In genomic region chr6:67036837-67037628, GRCm38 (mm10) we compare ENCODE assay signal across 8 mouse cellular contexts. TPM values are rescaled to one million over a fixed set of nuclear protein-coding genes. Genes with fewer than 3 reads are reported as not detected.
DNase-seq lines count a peak whose midpoint lies in the region; ATAC-seq and TF ChIP-seq lines count a peak whose summit lies in the region.

Gene Gadd45a (minus strand): TSS chr6:67037457.

- peak; percentile 43 for TF ChIP-seq CTCF in liver, embryonic 14.5 days (IDR thresholded peaks at IDR 0.05; ENCODE audit: low read depth)
- TF ChIP-seq CTCF in stomach, postnatal 0 days (IDR thresholded peaks at IDR 0.05; ENCODE audit: low read depth) = peak; percentile 40

- H3K9ac ChIP-seq in heart, embryonic 15.5 days = peak within 1 kb of the TSS; percentile 71
- peak within 1 kb of the TSS; percentile 98 for H3K9ac ChIP-seq in liver, embryonic 14.5 days (replicated peaks)
- peak within 1 kb of the TSS; percentile 79 for H3K9ac ChIP-seq in neural tube, embryonic 11.5 days (ENCODE audit: low read length)
- H3K9ac ChIP-seq in stomach, postnatal 0 days (ENCODE audit: low read length) = peak within 1 kb of the TSS; percentile 89

- DNase-seq in CD8-positive naive resting alpha-beta T cell, adult 2 months (ENCODE audit: low read depth in 2 of 2, low spot score in 2 of 2) = peak; percentile 85 to 86
- DNase-seq in c-Kit-positive CD71-negative TER-119-negative erythroid progenitor cells, embryonic 14.5 days (ENCODE audit: low read depth) = peak; percentile 98
- DNase-seq in forebrain, embryonic 10.5 days (ENCODE audit: extremely low spot score, low spot score) = peak; percentile 95
- DNase-seq in kidney, postnatal 25 days = peak; percentile 96 to 99
- DNase-seq in liver, embryonic 14.5 days (ENCODE audit: low read depth in 3 of 3, low spot score in 3 of 3) = peak; percentile 97 to 99 (median 98)
- DNase-seq in neural tube, embryonic 11.5 days (ENCODE audit: low spot score) = peak; percentile 94
- DNase-seq in stomach, postnatal 0 days (ENCODE audit: low spot score) = peak; percentile 95

- under 1% methylated on average over 69 of the region's 69 CpGs for WGBS in forebrain, embryonic 10.5 days
- under 1% methylated on average over 69 of the region's 69 CpGs for WGBS in heart, embryonic 15.5 days
- WGBS in liver, embryonic 14.5 days (ENCODE audit: insufficient replicate concordance) = under 1% methylated on average over 69 of the region's 69 CpGs
- WGBS in neural tube, embryonic 11.5 days = under 1% methylated on average over 67 of the region's 69 CpGs
- under 1% methylated on average over 69 of the region's 69 CpGs for WGBS in stomach, postnatal 0 days

- H3K4me3 ChIP-seq in forebrain, embryonic 10.5 days = peak within 1 kb of the TSS; percentile 68
- H3K4me3 ChIP-seq in heart, embryonic 15.5 days = peak within 1 kb of the TSS; percentile 70
- peak within 1 kb of the TSS; percentile 91 to 97 for H3K4me3 ChIP-seq in liver, embryonic 14.5 days (ENCODE audit: insufficient read depth in 1 of 2, low read depth in 2 of 2, low read length in 2 of 2)
- peak within 1 kb of the TSS; percentile 89 for H3K4me3 ChIP-seq in neural tube, embryonic 11.5 days (ENCODE audit: low read depth, low read length)
- peak within 1 kb of the TSS; percentile 75 for H3K4me3 ChIP-seq in stomach, postnatal 0 days (ENCODE audit: low read depth, low read length)

- H3K27ac ChIP-seq in forebrain, embryonic 10.5 days = peak within 1 kb of the TSS; percentile 94
- H3K27ac ChIP-seq in heart, embryonic 15.5 days = peak within 1 kb of the TSS; percentile 87
- H3K27ac ChIP-seq in liver, embryonic 14.5 days = peak within 1 kb of the TSS; percentile 96
- peak within 1 kb of the TSS; percentile 90 for H3K27ac ChIP-seq in neural tube, embryonic 11.5 days (ENCODE audit: low read depth, low read length)
- H3K27ac ChIP-seq in stomach, postnatal 0 days (replicated peaks) = peak within 1 kb of the TSS; percentile 95

- peaks cover 9% of the 10 kb centered on the region; the same call in 1 of the 2 replicates for H3K27me3 ChIP-seq in forebrain, embryonic 10.5 days (ENCODE audit: poor library complexity, severe bottlenecking)
- no peaks in the 10 kb centered on the region for H3K27me3 ChIP-seq in heart, embryonic 15.5 days
- no peaks in the 10 kb centered on the region for H3K27me3 ChIP-seq in liver, embryonic 14.5 days (ENCODE audit: control insufficient read depth, insufficient read depth, low read length)
- no peaks in the 10 kb centered on the region for H3K27me3 ChIP-seq in neural tube, embryonic 11.5 days (ENCODE audit: control insufficient read depth, insufficient read depth, low read length)
- no peaks in the 10 kb centered on the region for H3K27me3 ChIP-seq in stomach, postnatal 0 days (ENCODE audit: control insufficient read depth, insufficient read depth, low read length)

- H3K4me1 ChIP-seq in forebrain, embryonic 10.5 days = peaks cover 29% of the 10 kb centered on the region
- peaks cover 17% of the 10 kb centered on the region for H3K4me1 ChIP-seq in heart, embryonic 15.5 days (replicated peaks)
- peaks cover 14 to 19% of the 10 kb centered on the region in 2 experiments for H3K4me1 ChIP-seq in liver, embryonic 14.5 days (replicated peaks; ENCODE audit: control insufficient read depth in 2 of 2, insufficient read depth in 2 of 2, low read length in 1 of 2)
- H3K4me1 ChIP-seq in neural tube, embryonic 11.5 days (ENCODE audit: control insufficient read depth, insufficient read depth, low read length) = peaks cover 12% of the 10 kb centered on the region; the same call in 1 of the 2 replicates
- no peaks in the 10 kb centered on the region for H3K4me1 ChIP-seq in stomach, postnatal 0 days (replicated peaks; ENCODE audit: control insufficient read depth, insufficient read depth)

- H3K4me2 ChIP-seq in heart, embryonic 15.5 days = peak within 1 kb of the TSS; percentile 91
- peak within 1 kb of the TSS; percentile 70 for H3K4me2 ChIP-seq in liver, embryonic 14.5 days (ENCODE audit: low read depth)
- peak within 1 kb of the TSS; percentile 57 for H3K4me2 ChIP-seq in neural tube, embryonic 11.5 days (ENCODE audit: low read depth)
- H3K4me2 ChIP-seq in stomach, postnatal 0 days (replicated peaks; ENCODE audit: low read depth) = peak within 1 kb of the TSS; percentile 76

- no peaks in the 10 kb centered on the region for H3K9me3 ChIP-seq in forebrain, embryonic 10.5 days
- no peaks in the 10 kb centered on the region for H3K9me3 ChIP-seq in heart, embryonic 15.5 days (replicated peaks)
- no peaks in the 10 kb centered on the region for H3K9me3 ChIP-seq in liver, embryonic 14.5 days (ENCODE audit: control insufficient read depth, low read length)
- no peaks in the 10 kb centered on the region for H3K9me3 ChIP-seq in neural tube, embryonic 11.5 days (ENCODE audit: control insufficient read depth, low read length)
- H3K9me3 ChIP-seq in stomach, postnatal 0 days (ENCODE audit: control insufficient read depth, low read length) = no peaks in the 10 kb centered on the region

- H3K36me3 ChIP-seq in forebrain, embryonic 10.5 days (replicated peaks) = 0 out of 2 replicates have a peak, but pooled peaks cover 2% of the 10 kb centered on the region
- H3K36me3 ChIP-seq in heart, embryonic 15.5 days = no peaks in the 10 kb centered on the region
- peaks cover 18% of the 10 kb centered on the region for H3K36me3 ChIP-seq in liver, embryonic 14.5 days (replicated peaks; ENCODE audit: control insufficient read depth, insufficient read depth, low read depth)
- no peaks in the 10 kb centered on the region for H3K36me3 ChIP-seq in neural tube, embryonic 11.5 days (ENCODE audit: control insufficient read depth, insufficient read depth, low read length)
- H3K36me3 ChIP-seq in stomach, postnatal 0 days (ENCODE audit: control insufficient read depth, insufficient read depth, low read length) = no peaks in the 10 kb centered on the region

- no peak for TF ChIP-seq EP300 in liver, embryonic 14.5 days (IDR thresholded peaks at IDR 0.05; ENCODE audit: low read depth)
- TF ChIP-seq EP300 in stomach, postnatal 0 days (optimal IDR thresholded peaks at IDR 0.05) = no peak

- ATAC-seq in heart, embryonic 15.5 days (replicated peaks; ENCODE audit: insufficient number of reproducible peaks, insufficient read depth, low FRiP score, low read depth) = peak; percentile 98
- ATAC-seq in liver, embryonic 14.5 days (ENCODE audit: insufficient read depth) = peak; percentile 88
- peak; percentile 98 for ATAC-seq in neural tube, embryonic 11.5 days (ENCODE audit: insufficient read depth, low FRiP score, low TSS enrichment)
- peak; percentile 98 for ATAC-seq in stomach, postnatal 0 days (ENCODE audit: low FRiP score, low TSS enrichment)

RNA-seq across cellular contexts. Expression of gene Gadd45a, which starts in this region (rescaled TPM):
- 21.6 and 22.9 TPM in 2 replicates for polyA plus RNA-seq in forebrain, embryonic 10.5 days (2016; fragmentation: Nextera tagmentation; extraction: Ambion mirVana)
- polyA plus RNA-seq in heart, embryonic 15.5 days (2015; fragmentation: Nextera tagmentation; extraction: Ambion mirVana) = 5.5 and 8.5 TPM in 2 replicates
- 70.1 and 90.4 TPM in 2 replicates for polyA plus RNA-seq in liver, embryonic 14.5 days (2012; rRNA removed)
- 49.8 and 56.8 TPM in 2 replicates for polyA plus RNA-seq in liver, embryonic 14.5 days (2014; fragmentation: Nextera tagmentation; extraction: Ambion mirVana)
- 21.3 and 23.6 TPM in 2 replicates for polyA plus RNA-seq in neural tube, embryonic 11.5 days (2014; fragmentation: Nextera tagmentation; extraction: Ambion mirVana)
- 23.0 and 26.2 TPM in 2 replicates for polyA plus RNA-seq in stomach, postnatal 0 days (2015; fragmentation: Nextera tagmentation; extraction: Ambion mirVana)

Comparison
In these comparisons a context has a peak if more than half of its experiments do, and no peak if none do; other contexts are left out.
1. Peak in every context shown above with its lines: DNase-seq, ATAC-seq, H3K4me3 ChIP-seq and H3K27ac ChIP-seq.